Mouse (Mus musculus): ENCODE results near the gene Upf3b.
"Not testable (repeated sequence)": the region's sequence is repeated elsewhere in the genome, so short reads cannot be mapped to it uniquely, and the experiment has no call there.

The Upf3b gene

GRCm38 (mm10) chrX:37110193-37110880 is at the start of gene Upf3b:
TSS of gene Upf3b (minus strand) at chrX:37110322.
- DNase-seq: peak; percentile 85

GRCm38 (mm10) chrX:37157839-37158238 is 47.7 kb upstream of the Upf3b start:
- DNase-seq: no peak

DNA sequence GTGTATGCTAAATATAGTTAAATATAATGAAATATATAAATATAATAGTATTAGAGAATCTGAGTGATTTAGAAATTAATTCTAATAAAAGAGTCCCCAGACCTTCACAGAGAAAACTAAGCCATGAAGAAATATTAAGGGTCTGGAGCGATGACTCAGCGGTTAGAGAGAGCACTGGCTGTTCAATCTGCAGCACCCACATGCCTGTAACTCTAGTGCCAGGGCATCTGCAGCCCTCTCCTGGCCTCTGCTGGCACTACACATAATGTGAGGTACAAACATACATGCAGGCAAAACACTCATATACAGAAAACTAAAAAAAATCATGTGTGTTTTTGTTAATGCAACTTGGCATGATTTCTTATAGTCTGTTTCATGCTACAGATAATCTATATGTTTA is 34.8 kb upstream of the Upf3b start:
- no peak for DNase-seq

DNA sequence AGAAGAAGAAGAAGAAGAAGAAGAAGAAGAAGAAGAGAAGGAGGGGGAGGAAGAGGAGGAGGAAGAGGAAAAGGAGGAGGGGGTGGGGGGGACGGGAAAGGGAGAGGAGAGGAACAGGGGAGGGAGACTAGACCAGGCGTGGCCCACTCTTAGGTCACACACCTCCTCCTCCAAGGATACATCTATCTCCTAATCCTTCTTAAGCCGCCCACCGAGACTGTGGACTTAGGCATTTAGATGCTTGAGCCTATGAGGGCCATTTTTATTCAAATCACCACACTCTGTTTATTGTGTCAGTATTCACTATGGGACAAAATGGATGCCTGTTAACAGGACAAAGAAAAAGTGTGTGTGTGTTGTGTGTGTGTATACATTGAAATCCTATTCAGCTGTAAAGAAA is 34.4 kb upstream of the Upf3b start:
- DNase-seq: not testable (repeated sequence)

GRCm38 (mm10) chrX:37141732-37142131 is 31.6 kb upstream of the Upf3b start:
- DNase-seq: no peak

- peak; percentile 62 for DNase-seq
These were observed 16.7 kb upstream of the Upf3b start, which contains the start of gene Nkap for GRCm38 (mm10) chrX:37126671-37127358. TSS of gene Nkap (plus strand) at chrX:37126795.

DNA sequence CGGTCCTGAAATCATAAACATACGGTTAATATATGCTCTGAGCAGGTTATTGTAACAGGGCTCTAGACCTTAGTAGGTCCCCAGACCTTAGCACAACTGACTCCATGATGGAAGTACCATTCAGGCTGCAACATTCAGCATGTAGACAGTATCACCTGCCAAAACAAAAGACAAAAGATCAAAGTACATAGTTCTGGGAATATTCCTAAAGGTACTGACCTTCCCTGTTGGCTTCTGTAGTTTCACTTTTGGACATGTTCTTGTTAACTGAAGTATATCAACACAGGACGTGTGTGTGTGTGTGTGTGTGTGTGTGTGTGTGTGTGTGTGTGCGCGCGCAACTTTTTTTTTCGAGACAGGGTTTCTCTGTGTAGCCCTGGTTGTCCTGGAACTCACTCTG is 15.4 kb upstream of the Upf3b start:
- no peak for DNase-seq

DNA sequence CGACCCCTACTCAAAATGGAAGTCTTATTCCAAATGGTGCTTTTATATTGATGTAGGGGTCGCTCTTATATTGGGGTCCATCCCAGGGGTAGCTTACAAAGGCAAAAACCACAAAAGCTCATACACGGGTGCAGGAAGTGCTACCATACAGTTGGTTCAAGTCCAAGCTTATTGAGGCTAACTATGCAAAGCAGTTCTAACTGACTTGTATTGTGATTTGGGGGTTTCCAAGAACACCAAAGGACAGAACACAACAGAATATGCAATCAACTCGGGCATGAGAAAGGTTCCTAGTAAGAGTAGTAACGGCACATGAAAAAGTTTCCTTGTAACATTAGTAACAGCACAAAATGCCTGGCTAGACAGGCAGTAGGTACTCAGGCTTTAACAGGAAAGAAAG is 10.1 kb upstream of the Upf3b start:
- DNase-seq: no peak

GRCm38 (mm10) chrX:37119585-37119984 is 9.5 kb upstream of the Upf3b start:
- DNase-seq: no peak

- no peak for DNase-seq
These were observed 7.0 kb upstream of the Upf3b start for GRCm38 (mm10) chrX:37117085-37117484.

GRCm38 (mm10) chrX:37110881-37111193 is 715 bp upstream of the Upf3b start:
- DNase-seq: no peak

- DNase-seq: no peak
These were observed 463 bp downstream of the Upf3b start for GRCm38 (mm10) chrX:37109526-37110192.

DNA sequence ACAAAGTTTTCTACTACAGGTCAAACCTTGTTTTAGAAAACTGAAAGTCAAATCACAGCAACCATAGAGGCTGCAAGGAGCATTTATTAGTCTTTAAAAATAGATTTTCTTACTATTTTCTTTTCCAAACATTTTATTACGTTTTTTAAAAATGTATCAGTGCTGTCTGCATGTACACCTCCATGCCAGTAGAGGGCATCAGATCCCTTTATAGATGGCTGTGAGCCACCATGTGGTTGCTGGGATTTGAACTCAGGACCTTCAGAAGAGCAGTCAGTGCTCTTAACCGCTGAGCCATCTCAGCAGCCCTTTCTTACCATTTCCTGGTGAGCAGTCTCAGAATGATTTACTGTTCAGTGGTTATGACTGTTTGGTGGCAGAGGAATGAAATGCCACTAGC is 6.3 kb downstream of the Upf3b start:
- no peak for DNase-seq

DNA sequence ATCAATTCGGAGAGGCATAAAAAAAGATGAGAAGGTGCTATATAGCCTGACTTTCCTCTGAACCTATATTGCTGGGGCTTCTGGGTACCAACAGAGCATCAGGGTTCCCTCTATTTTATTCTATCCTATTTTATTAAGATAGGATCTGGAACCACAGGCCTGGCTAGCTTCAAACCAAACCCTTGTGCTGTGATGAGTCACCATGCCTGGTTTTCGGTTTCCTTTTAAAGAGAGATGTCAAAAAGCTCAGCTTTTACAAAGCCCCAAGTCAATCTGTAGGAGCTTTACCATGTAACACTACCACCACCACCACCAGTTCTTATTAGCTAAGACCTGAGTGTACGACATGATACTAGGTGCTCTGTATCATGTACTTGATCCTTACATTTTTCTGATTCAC is 11.4 kb downstream of the Upf3b start:
- DNase-seq: no peak

- DNase-seq: no peak
These were observed 14.9 kb downstream of the Upf3b start for GRCm38 (mm10) chrX:37095106-37095768.

- no peak for DNase-seq
These were observed 18.7 kb downstream of the Upf3b start for GRCm38 (mm10) chrX:37091457-37091856.

DNA sequence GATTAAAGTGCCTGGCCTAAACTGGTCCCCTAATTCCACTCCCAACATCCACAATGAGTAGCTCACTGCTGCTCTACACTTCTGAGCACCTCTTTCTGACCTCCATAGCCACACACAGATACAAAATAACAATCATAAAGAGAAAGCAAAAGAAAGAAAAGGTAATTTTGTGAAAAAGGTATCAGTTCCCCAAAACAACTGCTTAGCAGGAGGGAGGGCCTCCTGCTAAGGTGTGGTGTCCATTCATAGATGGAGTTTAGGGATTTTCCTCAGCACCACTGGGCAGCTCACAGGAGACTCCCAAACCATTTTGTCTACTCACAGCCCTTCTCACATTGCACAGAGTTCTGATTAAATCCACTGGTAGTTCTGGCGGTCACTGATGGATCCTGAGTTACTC is 21.3 kb downstream of the Upf3b start:
- no peak for DNase-seq

DNA sequence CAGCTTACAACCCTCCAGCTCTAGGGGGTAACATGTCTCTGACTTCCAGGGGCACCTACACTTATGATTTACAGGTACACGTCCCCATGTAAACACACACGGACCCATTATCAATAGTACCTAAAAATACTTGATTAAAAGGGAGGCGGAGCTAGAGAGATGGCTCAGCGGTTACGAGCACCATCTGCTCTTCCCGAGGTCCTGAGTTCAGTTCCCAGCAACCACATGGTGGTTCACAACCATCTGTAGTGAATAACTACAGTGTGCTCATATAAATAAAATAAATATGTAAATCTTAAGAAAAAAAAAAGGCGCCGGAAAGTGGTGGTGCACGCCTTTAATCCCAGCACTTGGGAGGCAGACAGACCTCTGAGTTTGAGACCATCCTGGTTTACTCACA is 24.5 kb downstream of the Upf3b start:
- no peak for DNase-seq

DNA sequence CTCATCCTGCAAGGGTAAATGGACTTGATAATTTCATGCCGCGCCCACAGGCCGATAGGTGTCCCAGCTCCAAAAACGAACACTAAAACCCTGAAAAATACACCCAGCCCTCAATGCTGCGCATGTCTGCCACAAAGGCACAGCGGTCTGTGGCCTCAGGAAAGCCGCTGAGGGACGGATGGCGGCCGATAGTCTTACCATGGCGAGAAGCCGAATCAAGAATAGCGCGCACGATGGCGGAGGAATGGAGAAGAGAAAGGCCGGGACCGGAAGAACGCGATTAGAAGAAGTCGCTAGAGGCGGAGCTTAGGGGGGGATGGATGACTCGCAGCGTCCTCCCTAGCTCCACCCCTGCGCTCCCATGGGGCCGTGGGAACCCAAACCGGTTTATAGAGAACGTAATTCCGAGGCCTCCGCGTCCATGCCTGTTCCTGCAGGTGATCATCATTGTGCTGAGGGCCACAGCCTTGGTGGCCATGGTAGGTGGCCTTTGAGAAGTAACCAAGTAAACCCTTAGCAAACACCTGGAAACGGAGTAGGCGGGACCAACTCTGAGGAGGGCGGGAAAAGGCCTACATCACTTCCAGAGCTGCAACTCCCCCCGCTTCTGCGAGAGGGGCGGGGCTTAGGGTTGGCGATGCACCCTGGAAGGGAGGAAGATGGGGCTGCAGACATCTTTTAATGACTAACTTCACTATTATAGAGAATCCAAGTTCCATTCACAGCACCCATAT is 25.0 kb downstream of the Upf3b start, which contains the start of gene Rpl39:
Gene Rpl39, minus strand, starts transcription at position 476 of the 734 bp plus-strand sequence.
- peak; percentile 84 for DNase-seq

DNA sequence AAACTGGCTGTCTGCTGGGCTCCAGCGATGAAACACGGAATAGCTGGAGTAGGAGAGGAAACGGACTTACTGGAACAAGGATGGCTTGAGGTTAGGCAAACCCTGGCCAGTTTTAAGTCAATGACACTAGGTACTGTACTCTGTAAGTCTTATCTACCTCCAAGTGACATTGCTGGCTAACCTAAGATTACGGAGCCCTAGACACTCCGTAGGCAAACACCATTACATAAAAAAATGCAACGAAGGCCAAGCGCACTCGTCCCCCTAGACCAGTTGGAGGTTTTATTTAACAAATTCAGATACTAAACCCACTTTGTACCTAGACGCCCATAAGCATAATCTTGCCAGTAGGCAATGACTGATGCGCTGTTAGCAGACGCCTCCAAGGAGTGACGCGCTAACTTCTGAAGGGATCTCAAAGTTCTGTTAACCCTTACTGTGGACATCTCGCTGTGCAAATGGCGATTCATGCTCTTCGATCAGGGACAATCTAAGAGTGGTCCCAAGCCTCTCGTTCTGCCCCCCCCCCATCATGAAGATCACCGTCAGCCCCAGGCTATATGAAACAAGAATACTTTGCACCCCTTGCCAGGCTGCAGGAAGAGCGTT is 25.7 kb downstream of the Upf3b start:
- DNase-seq: peak; percentile 16

DNA sequence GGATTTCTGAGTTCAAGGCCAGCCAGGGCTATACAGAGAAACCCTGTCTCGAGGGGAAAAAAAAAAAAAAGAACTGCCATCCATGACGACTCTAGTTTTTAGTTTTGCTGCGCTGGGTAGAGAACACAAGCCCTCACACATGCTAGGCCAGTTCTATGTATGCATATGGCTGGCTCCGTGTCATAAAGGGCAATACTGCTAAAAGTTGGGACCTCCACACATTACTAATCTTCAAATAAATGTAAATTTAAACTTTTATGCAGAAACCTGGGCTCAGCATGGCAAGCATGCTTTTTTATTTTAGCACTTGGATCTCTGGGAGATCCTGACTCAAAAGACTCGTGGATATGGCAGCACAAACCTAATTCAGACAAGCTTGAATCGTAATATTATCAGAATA is 28.9 kb downstream of the Upf3b start:
- DNase-seq: no peak

DNA sequence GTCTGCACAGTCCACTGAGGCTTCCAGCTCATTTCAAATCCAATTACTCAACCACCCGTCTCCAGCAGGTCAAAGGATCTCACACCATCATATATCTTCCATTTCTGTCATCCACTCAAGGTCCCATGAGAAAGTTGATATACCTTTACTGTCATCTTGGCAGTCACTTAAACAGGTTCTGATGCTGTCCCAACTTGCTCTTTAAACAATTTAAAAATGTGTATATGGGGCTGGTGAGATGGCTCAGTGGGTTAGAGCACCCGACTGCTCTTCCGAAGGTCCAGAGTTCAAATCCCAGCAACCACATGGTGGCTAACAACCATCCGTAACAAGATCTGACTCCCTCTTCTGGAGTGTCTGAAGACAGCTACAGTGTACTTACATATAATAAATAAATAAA is 29.8 kb downstream of the Upf3b start:
- DNase-seq: not testable (repeated sequence)
